Mouse (Mus musculus) v-Abl transformed pro-B cells (cell line): Measurements from ENCODE around the gene Olfr1471.
"Not testable (repeated sequence)": the region's sequence is repeated elsewhere in the genome, so short reads cannot be mapped to it uniquely, and the experiment has no call there.

Source experiments
- in situ Hi-C, 2 experiments: fragments of 400-800 bp; cut with MboI; formaldehyde crosslinking; loops; one replicate each; pipeline ENCODE4 v1.15.1; 2025; ENCODE audit not compliant: unreplicated experiment in 2 of 2

Olfr1471 gene

DNA sequence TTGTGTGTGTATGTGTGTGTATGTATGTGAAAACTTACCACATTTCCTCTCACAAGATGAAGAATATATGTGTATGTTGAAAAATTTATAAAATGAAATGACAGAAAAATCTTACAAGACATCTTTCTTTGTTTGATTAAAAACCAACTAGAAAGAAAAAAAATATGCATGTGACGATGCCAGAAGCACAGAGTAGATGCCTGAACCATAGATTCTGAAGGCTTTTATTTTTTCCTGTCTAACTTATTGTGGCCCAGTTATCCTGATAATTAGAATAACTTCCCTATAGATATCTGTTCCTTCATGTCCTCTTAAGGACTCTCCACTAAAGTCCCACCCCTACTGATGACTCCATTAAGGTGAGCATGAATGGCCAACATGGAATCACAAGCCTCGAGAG is at the start of gene Olfr1471:
TSS of gene Olfr1471 (plus strand) at position 301 of the 400 bp plus-strand sequence.
- in situ Hi-C loops = not testable (repeated sequence)

DNA sequence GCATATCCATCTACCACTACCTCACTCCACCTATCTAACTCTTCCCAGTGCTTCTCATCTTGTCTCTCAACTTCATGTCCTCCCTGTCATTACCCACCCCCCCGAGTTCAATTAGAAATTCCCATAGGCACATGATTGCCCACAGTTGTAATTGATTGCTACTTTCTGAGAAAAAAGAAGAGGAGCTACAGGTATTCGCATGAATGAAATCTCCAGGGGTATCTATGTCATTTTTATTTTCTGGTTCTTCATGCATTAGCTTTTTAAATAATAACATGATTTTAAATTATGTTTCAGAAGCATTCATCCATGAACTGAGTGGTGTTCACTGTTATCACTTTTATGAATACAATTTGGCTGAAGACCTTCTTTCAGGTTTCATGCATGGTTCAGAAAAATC is 35.7 kb upstream of the Olfr1471 start, which contains the start of gene Olfr1469:
TSS of gene Olfr1469 (plus strand) at position 301 of the 400 bp plus-strand sequence.
- in situ Hi-C loops = no loop called here

DNA sequence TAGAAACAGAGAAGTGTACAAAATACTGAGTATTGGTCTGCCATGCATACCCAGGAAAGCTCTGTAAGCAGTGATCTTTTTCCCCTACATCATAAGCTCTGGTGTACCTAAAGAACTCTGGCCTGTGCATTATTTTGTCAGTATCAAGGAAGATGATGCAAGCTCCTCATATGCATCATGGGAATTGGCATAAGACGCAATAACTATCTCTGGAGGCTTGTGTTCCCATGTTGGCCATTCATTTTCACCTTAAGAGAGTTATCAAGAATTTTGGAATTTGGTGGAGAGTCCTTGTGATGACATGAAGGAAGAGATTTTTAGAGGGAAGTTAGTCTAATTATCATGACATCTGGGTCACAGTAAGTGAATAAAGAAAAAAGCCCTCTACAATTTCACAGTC is 12.8 kb downstream of the Olfr1471 start, which contains the start of gene Olfr1472:
TSS of gene Olfr1472 (minus strand) at position 101 of the 400 bp plus-strand sequence.
- in situ Hi-C loops = no loop called here

DNA sequence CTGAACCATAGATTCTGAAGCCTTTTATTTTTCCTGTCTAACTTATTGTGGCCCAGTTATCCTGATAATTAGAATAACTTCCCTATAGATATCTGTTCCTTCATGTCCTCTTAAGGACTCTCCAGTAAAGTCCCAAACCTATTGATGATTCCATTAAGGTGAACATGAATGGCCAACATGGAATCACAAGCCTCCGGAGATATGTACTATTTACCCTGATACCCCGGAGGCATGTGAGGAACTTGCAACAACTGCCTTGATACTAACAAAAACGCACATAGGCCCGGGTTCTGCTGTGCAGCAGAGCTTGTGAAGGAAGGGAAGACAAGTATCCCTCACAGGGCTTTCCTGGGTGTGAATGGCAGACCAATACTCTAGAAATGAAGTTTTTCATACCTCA is 26.1 kb downstream of the Olfr1471 start, which contains the start of gene Olfr1474:
TSS of gene Olfr1474 (plus strand) at position 301 of the 400 bp plus-strand sequence.
- in situ Hi-C loops = not testable (repeated sequence)

DNA sequence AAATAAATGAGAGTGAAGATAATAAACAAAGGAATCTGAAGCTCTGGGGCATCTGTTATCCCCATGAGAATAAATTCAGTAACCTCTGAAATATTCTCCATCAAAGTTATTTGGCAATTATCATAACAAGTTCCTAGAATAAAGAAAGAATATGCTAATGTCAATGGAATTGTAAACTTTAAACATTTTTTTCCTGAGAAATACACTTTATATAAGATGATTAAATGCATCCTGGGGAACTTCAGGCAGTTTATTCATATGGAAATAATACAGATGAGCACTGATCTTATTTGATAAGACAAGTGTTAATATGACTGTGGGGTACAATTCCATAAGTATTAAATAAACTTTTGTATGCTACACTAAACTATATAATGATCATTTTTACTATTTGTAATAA is 36.9 kb downstream of the Olfr1471 start, which contains the start of gene Olfr1475:
TSS of gene Olfr1475 (minus strand) at position 101 of the 400 bp plus-strand sequence.
- in situ Hi-C loops = no loop called here

DNA sequence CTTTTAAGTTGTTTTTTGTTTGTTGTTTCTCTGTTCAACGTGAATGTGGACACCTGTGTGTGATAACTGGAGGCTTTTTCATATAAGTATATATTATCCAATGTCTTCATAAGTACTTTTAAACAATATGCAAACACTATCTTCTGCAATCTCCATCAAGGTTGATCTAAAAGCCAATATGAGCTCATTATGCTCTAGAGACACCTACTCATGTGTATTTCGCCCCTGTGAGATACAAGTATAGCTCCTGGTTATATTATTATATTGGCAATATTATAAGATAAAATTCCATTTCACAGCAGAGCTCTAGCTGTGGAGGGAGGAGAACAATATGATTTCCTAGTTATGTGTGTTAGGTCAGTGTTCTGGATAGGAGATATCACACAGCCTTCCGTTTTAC is 57.0 kb downstream of the Olfr1471 start, which contains the start of gene Olfr1477:
TSS of gene Olfr1477 (plus strand) at position 301 of the 400 bp plus-strand sequence.
- in situ Hi-C loops = no loop called here
